Mouse (Mus musculus): Measurements from ENCODE around the gene Drd5. TPM values are rescaled to one million over a fixed set of nuclear protein-coding genes. Genes with fewer than 3 reads are reported as not detected.

Gene Drd5
- polyA plus RNA-seq, 2 experiments: not detected

- Histone ChIP-seq H3K4me3 (ENCODE audit: insufficient read depth in 1 of 2, low read depth in 2 of 2, low read length in 2 of 2) (no peak overlapping the region), H3K27me3 (ENCODE audit: control insufficient read depth, insufficient read depth, low read length) (peaks cover 49% of the 10 kb centered on the region), H3K4me2 (ENCODE audit: low read depth) (no peak overlapping the region), H3K9ac (replicated peaks) (no peak overlapping the region), H3K36me3 (replicated peaks; ENCODE audit: control insufficient read depth, insufficient read depth, low read depth) (no peaks in the 10 kb centered on the region), H3K4me1 (replicated peaks; ENCODE audit: control insufficient read depth in 2 of 2, insufficient read depth in 2 of 2, low read length in 1 of 2) (no peaks in the 10 kb centered on the region), H3K27ac (no peak overlapping the region), H3K9me3 (ENCODE audit: control insufficient read depth, low read length) (no peaks in the 10 kb centered on the region)
- DNase-seq (ENCODE audit: low read depth in 3 of 3, low spot score in 3 of 3) (no peak), ATAC-seq (ENCODE audit: insufficient read depth) (no peak)
- 3% methylated on average over 65 of the region's 65 CpGs for WGBS (ENCODE audit: insufficient replicate concordance)
- TF ChIP-seq CTCF (IDR thresholded peaks at IDR 0.05; ENCODE audit: low read depth): no peak
- TF ChIP-seq EP300 (IDR thresholded peaks at IDR 0.05; ENCODE audit: low read depth): no peak
These were observed 41.9 kb upstream of the Drd5 start for GRCm38 (mm10) chr5:38277098-38277866.

DNA sequence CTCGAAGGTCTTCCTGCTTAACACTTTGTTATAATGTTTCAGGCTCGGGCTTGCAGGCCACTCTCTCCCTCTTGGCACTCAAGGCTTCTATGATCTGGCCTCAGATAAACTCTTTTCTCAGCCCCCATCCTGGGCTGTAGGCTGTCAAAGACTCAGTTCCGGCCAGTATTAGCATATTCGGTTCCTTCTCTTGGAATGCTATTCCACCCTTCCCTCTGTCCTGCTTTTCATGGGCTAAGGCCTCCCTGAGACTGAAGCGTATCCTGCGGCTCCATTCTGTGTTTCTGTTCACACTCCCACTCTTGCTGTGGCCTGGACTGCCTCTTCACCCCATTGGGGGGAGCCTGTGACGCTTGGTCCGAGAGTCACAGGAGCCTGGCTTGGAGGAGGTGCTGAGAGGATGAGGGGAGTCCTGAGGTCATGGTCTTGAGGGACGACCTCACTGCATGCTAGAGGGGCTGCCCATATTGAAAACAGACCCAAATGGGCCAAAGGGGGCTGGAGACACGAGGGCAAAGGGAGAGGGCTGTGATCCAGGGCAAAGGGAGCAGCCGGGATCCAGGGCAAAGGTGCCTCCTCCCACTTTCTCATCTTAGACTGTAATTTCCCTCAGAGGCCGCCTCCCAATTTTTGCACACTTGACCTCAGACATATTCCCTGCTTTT, 41.1 kb upstream of the Drd5 start:
- H3K4me1 ChIP-seq (replicated peaks; ENCODE audit: control insufficient read depth in 2 of 2, insufficient read depth in 2 of 2, low read length in 1 of 2): no peaks in the 10 kb centered on the region
- WGBS (ENCODE audit: insufficient replicate concordance): 18% methylated on average over 12 of the region's 12 CpGs
- no peaks in the 10 kb centered on the region for H3K36me3 ChIP-seq (replicated peaks; ENCODE audit: control insufficient read depth, insufficient read depth, low read depth)
- no peak overlapping the region for H3K27ac ChIP-seq
- H3K9me3 ChIP-seq (ENCODE audit: control insufficient read depth, low read length): no peaks in the 10 kb centered on the region
- H3K4me2 ChIP-seq (ENCODE audit: low read depth): no peak overlapping the region
- ATAC-seq (ENCODE audit: insufficient read depth) (no peak), DNase-seq (ENCODE audit: low read depth in 3 of 3, low spot score in 3 of 3) (no peak)
- H3K27me3 ChIP-seq (ENCODE audit: control insufficient read depth, insufficient read depth, low read length): peaks cover 49% of the 10 kb centered on the region
- TF ChIP-seq EP300 (IDR thresholded peaks at IDR 0.05; ENCODE audit: low read depth): no peak
- TF ChIP-seq CTCF (IDR thresholded peaks at IDR 0.05; ENCODE audit: low read depth): no peak
- H3K9ac ChIP-seq (replicated peaks): no peak overlapping the region
- H3K4me3 ChIP-seq (ENCODE audit: insufficient read depth in 1 of 2, low read depth in 2 of 2, low read length in 2 of 2): no peak overlapping the region

- Histone ChIP-seq H3K27ac (no peak overlapping the region), H3K9ac (replicated peaks) (no peak overlapping the region), H3K36me3 (replicated peaks; ENCODE audit: control insufficient read depth, insufficient read depth, low read depth) (no peaks in the 10 kb centered on the region), H3K4me2 (ENCODE audit: low read depth) (no peak overlapping the region), H3K9me3 (ENCODE audit: control insufficient read depth, low read length) (no peaks in the 10 kb centered on the region), H3K4me3 (ENCODE audit: insufficient read depth in 1 of 2, low read depth in 2 of 2, low read length in 2 of 2) (no peak overlapping the region), H3K4me1 (replicated peaks; ENCODE audit: control insufficient read depth in 2 of 2, insufficient read depth in 2 of 2, low read length in 1 of 2) (no peaks in the 10 kb centered on the region), H3K27me3 (ENCODE audit: control insufficient read depth, insufficient read depth, low read length) (peaks cover 44% of the 10 kb centered on the region)
- no peak for DNase-seq (ENCODE audit: low read depth in 3 of 3, low spot score in 3 of 3)
- ATAC-seq (ENCODE audit: insufficient read depth): no peak
- TF ChIP-seq CTCF (IDR thresholded peaks at IDR 0.05; ENCODE audit: low read depth) (no peak), EP300 (IDR thresholded peaks at IDR 0.05; ENCODE audit: low read depth) (no peak)
- 7% methylated on average over 1 of the region's 1 CpGs for WGBS (ENCODE audit: insufficient replicate concordance)
These were observed 39.1 kb upstream of the Drd5 start for GRCm38 (mm10) chr5:38280075-38280474.

DNA sequence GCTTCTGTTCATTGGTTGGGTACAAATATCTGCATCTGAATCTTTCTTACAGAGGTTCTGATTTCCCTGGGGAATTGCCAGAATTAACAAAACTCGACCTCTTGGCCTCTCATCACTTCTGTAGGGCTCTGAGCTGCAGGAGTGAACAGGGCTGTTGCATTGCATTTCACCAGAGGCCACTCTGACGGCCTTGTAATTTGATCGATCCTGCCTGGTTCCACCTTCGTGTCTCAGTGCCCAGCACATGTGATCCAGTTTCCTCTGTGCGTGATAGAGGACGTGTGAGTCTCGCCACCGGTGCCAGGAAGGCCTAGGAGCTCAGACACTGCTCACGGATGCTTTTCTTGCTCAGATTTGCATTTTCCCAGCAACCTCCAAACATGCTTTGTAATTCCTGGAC, 33.4 kb upstream of the Drd5 start:
- no peak for TF ChIP-seq EP300 (IDR thresholded peaks at IDR 0.05; ENCODE audit: low read depth)
- no peak for TF ChIP-seq CTCF (IDR thresholded peaks at IDR 0.05; ENCODE audit: low read depth)
- Histone ChIP-seq H3K27me3 (ENCODE audit: control insufficient read depth, insufficient read depth, low read length) (no peaks in the 10 kb centered on the region), H3K4me3 (ENCODE audit: insufficient read depth in 1 of 2, low read depth in 2 of 2, low read length in 2 of 2) (no peak overlapping the region), H3K9me3 (ENCODE audit: control insufficient read depth, low read length) (no peaks in the 10 kb centered on the region), H3K27ac (no peak overlapping the region), H3K4me2 (ENCODE audit: low read depth) (no peak overlapping the region), H3K36me3 (replicated peaks; ENCODE audit: control insufficient read depth, insufficient read depth, low read depth) (no peaks in the 10 kb centered on the region), H3K9ac (replicated peaks) (no peak overlapping the region), H3K4me1 (replicated peaks; ENCODE audit: control insufficient read depth in 2 of 2, insufficient read depth in 2 of 2, low read length in 1 of 2) (no peaks in the 10 kb centered on the region)
- DNase-seq (ENCODE audit: low read depth in 3 of 3, low spot score in 3 of 3): no peak
- no peak for ATAC-seq (ENCODE audit: insufficient read depth)
- WGBS (ENCODE audit: insufficient replicate concordance): 56% methylated on average over 9 of the region's 9 CpGs

- no peak for DNase-seq (ENCODE audit: low read depth in 3 of 3, low spot score in 3 of 3)
- Histone ChIP-seq H3K4me1 (replicated peaks; ENCODE audit: control insufficient read depth in 2 of 2, insufficient read depth in 2 of 2, low read length in 1 of 2) (no peaks in the 10 kb centered on the region), H3K4me3 (ENCODE audit: insufficient read depth in 1 of 2, low read depth in 2 of 2, low read length in 2 of 2) (no peak overlapping the region), H3K9ac (replicated peaks) (no peak overlapping the region), H3K36me3 (replicated peaks; ENCODE audit: control insufficient read depth, insufficient read depth, low read depth) (no peaks in the 10 kb centered on the region), H3K9me3 (ENCODE audit: control insufficient read depth, low read length) (no peaks in the 10 kb centered on the region), H3K27me3 (ENCODE audit: control insufficient read depth, insufficient read depth, low read length) (no peaks in the 10 kb centered on the region), H3K27ac (no peak overlapping the region), H3K4me2 (ENCODE audit: low read depth) (no peak overlapping the region)
- WGBS (ENCODE audit: insufficient replicate concordance): 59% methylated on average over 3 of the region's 3 CpGs
- no peak for ATAC-seq (ENCODE audit: insufficient read depth)
- TF ChIP-seq CTCF (IDR thresholded peaks at IDR 0.05; ENCODE audit: low read depth): no peak
- TF ChIP-seq EP300 (IDR thresholded peaks at IDR 0.05; ENCODE audit: low read depth): no peak
These were observed 30.7 kb upstream of the Drd5 start for GRCm38 (mm10) chr5:38288476-38288875.

Measured in liver, embryonic 14.5 days (tissue).